Mouse (Mus musculus) retina, adult 2 months (tissue): ENCODE data around the gene Nuak2.

Experiments
- DNase-seq: peaks from one replicate; pipeline ENCODE4 v3.0.0-alpha.2; 2012; ENCODE audit warnings: low read depth, low spot score

Nuak2 gene

DNA sequence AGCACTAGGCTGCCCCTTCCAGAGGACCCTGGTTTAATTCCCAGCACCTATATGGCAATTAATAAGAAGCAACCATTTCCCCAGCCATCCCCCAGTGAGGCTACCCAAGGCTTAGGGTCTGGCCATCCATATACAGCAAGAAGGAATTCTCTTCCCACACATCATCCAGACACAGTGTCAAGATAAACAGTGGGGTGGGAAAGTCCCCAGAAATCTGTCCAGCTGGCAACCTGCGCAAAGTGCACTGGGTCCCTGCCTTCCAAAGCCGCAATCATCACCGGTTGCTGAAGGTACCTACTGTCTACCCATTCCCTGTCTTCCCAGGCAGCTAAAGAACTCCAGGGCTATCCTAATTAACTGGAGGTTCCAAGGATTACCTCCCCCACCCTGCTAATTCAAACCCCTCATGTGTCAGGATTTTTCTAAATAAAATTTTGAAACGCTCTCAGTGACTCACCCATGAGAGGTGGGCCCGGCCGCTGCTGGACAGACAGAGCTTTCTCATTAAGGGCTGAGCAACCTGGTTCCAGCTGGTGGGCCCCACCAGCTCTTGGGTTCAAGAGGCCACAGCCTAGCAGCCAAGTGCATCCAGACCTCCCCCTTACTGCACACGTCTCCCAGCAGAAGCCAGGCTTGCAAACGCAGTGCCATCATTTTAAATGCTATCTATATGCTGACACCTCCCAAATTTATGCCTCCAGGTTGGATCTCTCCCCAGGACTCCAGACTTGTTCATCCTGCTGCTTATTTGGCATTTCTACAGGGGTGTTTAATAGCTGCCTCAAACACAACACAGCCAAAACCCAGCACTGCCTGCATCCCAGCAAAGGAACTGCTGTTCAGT is 60.5 kb downstream of the Nuak2 start:
- no peak for DNase-seq

- no peak for DNase-seq
These were observed 61.1 kb downstream of the Nuak2 start for GRCm38 (mm10) chr1:132377055-132377365.

- DNase-seq: no peak
These were observed 61.9 kb downstream of the Nuak2 start for GRCm38 (mm10) chr1:132377811-132378210.

DNA sequence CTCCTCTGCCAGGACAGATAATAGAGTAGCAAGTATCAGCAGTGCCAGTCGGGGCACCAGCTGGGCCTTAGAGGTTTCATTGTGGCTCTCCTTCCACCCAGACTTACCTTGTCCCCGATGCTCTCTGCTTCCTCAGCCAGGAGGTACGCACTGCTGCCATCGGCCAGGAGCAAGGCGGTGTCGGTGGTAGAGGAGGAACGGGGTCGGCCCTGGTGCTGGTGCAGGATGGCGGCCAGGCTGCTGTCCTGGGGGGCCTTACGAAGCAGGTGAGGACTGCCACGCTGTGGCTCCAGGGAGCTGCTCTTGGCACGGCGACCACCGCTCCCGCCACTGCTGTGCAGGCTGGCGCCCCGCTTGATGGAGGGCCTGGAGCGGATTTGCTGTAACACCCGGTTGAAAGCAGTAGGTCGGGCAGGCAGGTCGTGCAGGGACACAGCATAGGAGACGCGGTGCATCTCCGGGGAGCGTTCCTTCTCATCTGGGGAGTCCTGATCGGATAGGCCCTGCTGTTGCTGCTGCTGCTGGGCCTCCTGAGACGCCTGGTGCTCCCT is 64.7 kb downstream of the Nuak2 start:
- no peak for DNase-seq

DNA sequence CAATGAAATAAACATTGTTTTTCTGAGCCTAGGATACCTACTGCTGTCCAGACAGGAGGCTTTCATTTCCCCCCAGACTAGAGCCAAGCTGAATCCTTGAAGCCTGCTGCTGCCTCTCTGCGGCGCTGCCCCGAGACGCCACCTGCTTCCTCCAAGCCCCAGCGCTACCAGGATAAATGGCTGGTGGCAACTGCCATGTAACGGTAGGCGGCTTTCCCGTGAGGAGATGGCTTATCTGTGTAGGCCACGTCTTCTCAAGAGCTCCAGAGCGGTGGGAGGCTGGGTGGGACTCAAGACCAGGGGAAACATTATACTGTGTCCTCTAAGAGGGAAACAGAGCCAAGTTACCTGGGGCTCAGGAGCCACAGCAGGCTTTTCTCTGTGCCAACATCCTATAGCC is 66.0 kb downstream of the Nuak2 start:
- DNase-seq: no peak
